Mouse (Mus musculus) lung, postnatal 14 days (tissue): Measurements from ENCODE around the gene Arl5a.

ENCODE experiments used
- DNase-seq: peaks from one replicate; pipeline ENCODE4 v3.0.0; 2021

The Arl5a gene

DNA sequence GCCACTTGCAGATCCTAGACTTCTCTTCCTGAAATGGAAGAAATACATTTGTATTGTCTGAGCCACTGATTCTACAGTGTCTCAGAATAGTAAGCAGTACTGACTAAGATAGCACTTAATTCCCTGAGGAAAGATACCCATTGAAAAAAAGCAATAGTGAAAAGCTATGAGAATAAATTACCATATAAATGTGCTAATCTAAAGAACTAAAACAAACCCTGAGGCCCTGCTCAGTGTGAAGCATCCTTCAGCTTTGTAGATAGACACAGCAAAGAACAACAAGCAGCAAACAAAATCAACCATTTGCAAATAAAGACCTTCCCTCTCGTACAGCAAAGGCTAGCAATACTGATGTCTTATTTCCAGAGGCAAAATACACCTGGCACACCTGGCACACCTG, 65.0 kb downstream of the Arl5a start:
- no peak for DNase-seq

DNA sequence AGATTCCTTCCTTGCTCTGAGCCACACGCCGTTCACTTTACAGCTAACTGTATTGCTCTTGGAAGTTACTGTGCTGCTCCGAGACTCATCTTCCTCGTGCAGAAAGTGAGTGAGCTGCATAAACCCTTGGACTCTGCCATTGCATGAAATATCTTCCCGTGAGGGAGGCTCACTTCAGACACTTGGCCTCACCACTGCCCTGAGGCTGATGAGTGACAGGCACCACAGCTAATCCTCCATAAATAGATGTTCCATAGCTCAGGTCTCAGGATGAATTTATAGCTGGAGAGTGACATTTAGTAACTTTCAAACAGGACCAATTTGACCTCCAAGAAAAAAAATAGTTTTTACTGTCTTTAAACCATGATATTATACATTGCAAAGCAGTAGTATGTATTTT, 66.5 kb downstream of the Arl5a start:
- no peak for DNase-seq

DNA sequence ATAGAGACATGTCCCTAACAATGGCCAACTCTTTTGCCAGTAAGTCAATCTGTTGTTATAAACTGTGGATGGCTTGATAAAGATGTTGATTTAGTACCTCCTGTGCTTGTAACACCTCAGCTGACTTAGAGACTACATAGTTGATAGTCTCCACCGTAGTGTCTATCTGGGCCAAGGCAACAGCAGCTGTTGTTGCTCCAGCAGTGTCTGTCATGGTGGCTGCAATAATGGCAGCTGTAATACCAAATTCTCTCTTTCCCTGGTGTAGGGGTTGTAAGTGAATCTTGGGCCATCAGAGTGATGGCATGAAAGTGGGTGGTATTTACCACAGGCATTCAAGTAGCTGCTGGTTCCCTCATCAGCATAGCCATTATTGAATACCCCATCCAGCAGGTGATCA, 73.7 kb downstream of the Arl5a start:
- no peak for DNase-seq
